Mouse (Mus musculus): ENCODE results near the gene Olfr544. TPM values are rescaled to one million over a fixed set of nuclear protein-coding genes. Genes with fewer than 3 reads are reported as not detected.

The Olfr544 gene
- 0.08 and 0.09 TPM in 2 replicates for polyA plus RNA-seq (2015; fragmentation: Nextera tagmentation; extraction: Ambion mirVana)

- H3K4me3 ChIP-seq: no peak within 1 kb of the TSS
- no peak for ATAC-seq (ENCODE audit: borderline replicate concordance, extremely low read depth, low FRiP score, low TSS enrichment)
- H3K9ac ChIP-seq: no peak within 1 kb of the TSS
- no peaks in the 10 kb centered on the region for H3K4me1 ChIP-seq
- H3K27ac ChIP-seq: no peak within 1 kb of the TSS
- no peaks in the 10 kb centered on the region for H3K9me3 ChIP-seq
- 37% methylated on average over 1 of the region's 1 CpGs for WGBS
- no peak within 1 kb of the TSS for H3K4me2 ChIP-seq
- H3K27me3 ChIP-seq: no peaks in the 10 kb centered on the region
- no peaks in the 10 kb centered on the region for H3K36me3 ChIP-seq
Observed at GRCm38 (mm10) chr7:102488161-102488560, at the start of gene Olfr544. TSS of gene Olfr544 (minus strand) at chr7:102488313.

- H3K4me3 ChIP-seq: no peak within 1 kb of the TSS
- H3K27ac ChIP-seq: no peak within 1 kb of the TSS
- no peaks in the 10 kb centered on the region for H3K36me3 ChIP-seq
- H3K4me1 ChIP-seq: no peaks in the 10 kb centered on the region
- H3K9ac ChIP-seq: no peak within 1 kb of the TSS
- H3K4me2 ChIP-seq: no peak within 1 kb of the TSS
- ATAC-seq (ENCODE audit: borderline replicate concordance, extremely low read depth, low FRiP score, low TSS enrichment): no peak
- H3K27me3 ChIP-seq: no peaks in the 10 kb centered on the region
- WGBS: 85% methylated on average over 1 of the region's 1 CpGs
- H3K9me3 ChIP-seq: no peaks in the 10 kb centered on the region
Observed at GRCm38 (mm10) chr7:102534449-102534848, 46.3 kb upstream of the Olfr544 start, which contains the start of gene Olfr547. TSS of gene Olfr547 (plus strand) at chr7:102534749.

- Histone ChIP-seq H3K27me3 (no peaks in the 10 kb centered on the region), H3K9ac (no peak overlapping the region), H3K9me3 (no peaks in the 10 kb centered on the region), H3K27ac (no peak overlapping the region), H3K4me2 (no peak overlapping the region), H3K36me3 (no peaks in the 10 kb centered on the region), H3K4me1 (no peaks in the 10 kb centered on the region), H3K4me3 (no peak overlapping the region)
- no peak for ATAC-seq (ENCODE audit: borderline replicate concordance, extremely low read depth, low FRiP score, low TSS enrichment)
- WGBS: 73% methylated on average over 1 of the region's 1 CpGs
Observed at GRCm38 (mm10) chr7:102529052-102529451, 40.9 kb upstream of the Olfr544 start.

GRCm38 (mm10) chr7:102517051-102517335 is 28.9 kb upstream of the Olfr544 start:
- H3K36me3 ChIP-seq: no peaks in the 10 kb centered on the region
- no peak for ATAC-seq (ENCODE audit: borderline replicate concordance, extremely low read depth, low FRiP score, low TSS enrichment)
- WGBS: 70% methylated on average over 2 of the region's 2 CpGs
- H3K27ac ChIP-seq: no peak overlapping the region
- H3K9me3 ChIP-seq: no peaks in the 10 kb centered on the region
- H3K9ac ChIP-seq: no peak overlapping the region
- H3K4me2 ChIP-seq: no peak overlapping the region
- H3K4me3 ChIP-seq: no peak overlapping the region
- 0 out of 2 replicates have a peak, but pooled peaks cover 7% of the 10 kb centered on the region for H3K4me1 ChIP-seq
- peaks cover 15% of the 10 kb centered on the region; the same call in 1 of the 2 replicates for H3K27me3 ChIP-seq

GRCm38 (mm10) chr7:102516261-102517050 is 28.3 kb upstream of the Olfr544 start:
- WGBS: 51% methylated on average over 10 of the region's 10 CpGs
- H3K9ac ChIP-seq: no peak overlapping the region
- 0 out of 2 replicates have a peak, but pooled peaks cover 7% of the 10 kb centered on the region for H3K4me1 ChIP-seq
- ATAC-seq (ENCODE audit: borderline replicate concordance, extremely low read depth, low FRiP score, low TSS enrichment): no peak
- H3K9me3 ChIP-seq: no peaks in the 10 kb centered on the region
- no peaks in the 10 kb centered on the region for H3K36me3 ChIP-seq
- H3K27ac ChIP-seq: no peak overlapping the region
- no peak overlapping the region for H3K4me3 ChIP-seq
- H3K4me2 ChIP-seq: no peak overlapping the region
- peaks cover 19% of the 10 kb centered on the region; the same call in 1 of the 2 replicates for H3K27me3 ChIP-seq

- Histone ChIP-seq H3K4me3 (no peak overlapping the region), H3K27ac (no peak overlapping the region), H3K9me3 (no peaks in the 10 kb centered on the region), H3K4me2 (no peak overlapping the region), H3K4me1 (0 out of 2 replicates have a peak, but pooled peaks cover 7% of the 10 kb centered on the region), H3K27me3 (peaks cover 19% of the 10 kb centered on the region; the same call in 1 of the 2 replicates), H3K36me3 (no peaks in the 10 kb centered on the region), H3K9ac (no peak overlapping the region)
- ATAC-seq (ENCODE audit: borderline replicate concordance, extremely low read depth, low FRiP score, low TSS enrichment): no peak
- 49% methylated on average over 4 of the region's 4 CpGs for WGBS
Observed at GRCm38 (mm10) chr7:102514144-102514543, 26.0 kb upstream of the Olfr544 start.

GRCm38 (mm10) chr7:102512814-102513435 is 24.8 kb upstream of the Olfr544 start:
- 0 out of 2 replicates have a peak, but pooled peaks cover 7% of the 10 kb centered on the region for H3K4me1 ChIP-seq
- under 1% methylated on average over 54 of the region's 54 CpGs for WGBS
- H3K27ac ChIP-seq: no peak overlapping the region
- peak overlapping the region; percentile 95 for H3K4me2 ChIP-seq
- peaks cover 19% of the 10 kb centered on the region; the same call in 1 of the 2 replicates for H3K27me3 ChIP-seq
- H3K9ac ChIP-seq: peak overlapping the region; percentile 63
- peak overlapping the region; percentile 47 for H3K4me3 ChIP-seq
- no peaks in the 10 kb centered on the region for H3K36me3 ChIP-seq
- peak; percentile 91 for ATAC-seq (ENCODE audit: borderline replicate concordance, extremely low read depth, low FRiP score, low TSS enrichment)
- H3K9me3 ChIP-seq: no peaks in the 10 kb centered on the region

GRCm38 (mm10) chr7:102511927-102512326 is 23.8 kb upstream of the Olfr544 start:
- Histone ChIP-seq H3K27me3 (peaks cover 19% of the 10 kb centered on the region; the same call in 1 of the 2 replicates), H3K36me3 (no peaks in the 10 kb centered on the region), H3K4me2 (no peak overlapping the region), H3K9ac (no peak overlapping the region), H3K27ac (no peak overlapping the region), H3K4me1 (0 out of 2 replicates have a peak, but pooled peaks cover 7% of the 10 kb centered on the region), H3K9me3 (no peaks in the 10 kb centered on the region), H3K4me3 (no peak overlapping the region)
- 87% methylated on average over 10 of the region's 10 CpGs for WGBS
- ATAC-seq (ENCODE audit: borderline replicate concordance, extremely low read depth, low FRiP score, low TSS enrichment): no peak

GRCm38 (mm10) chr7:102509726-102510125 is 21.6 kb upstream of the Olfr544 start:
- no peak for ATAC-seq (ENCODE audit: borderline replicate concordance, extremely low read depth, low FRiP score, low TSS enrichment)
- H3K27me3 ChIP-seq: peaks cover 19% of the 10 kb centered on the region; the same call in 1 of the 2 replicates
- no peak overlapping the region for H3K27ac ChIP-seq
- H3K4me3 ChIP-seq: no peak overlapping the region
- 0 out of 2 replicates have a peak, but pooled peaks cover 3% of the 10 kb centered on the region for H3K4me1 ChIP-seq
- 81% methylated on average over 7 of the region's 7 CpGs for WGBS
- no peak overlapping the region for H3K9ac ChIP-seq
- no peak overlapping the region for H3K4me2 ChIP-seq
- no peaks in the 10 kb centered on the region for H3K36me3 ChIP-seq
- no peaks in the 10 kb centered on the region for H3K9me3 ChIP-seq

- H3K4me1 ChIP-seq: 0 out of 2 replicates have a peak, but pooled peaks cover 3% of the 10 kb centered on the region
- no peak overlapping the region for H3K4me2 ChIP-seq
- H3K27me3 ChIP-seq: peaks cover 11% of the 10 kb centered on the region; the same call in 1 of the 2 replicates
- 85% methylated on average over 6 of the region's 6 CpGs for WGBS
- no peak overlapping the region for H3K4me3 ChIP-seq
- no peak for ATAC-seq (ENCODE audit: borderline replicate concordance, extremely low read depth, low FRiP score, low TSS enrichment)
- no peak overlapping the region for H3K9ac ChIP-seq
- no peak overlapping the region for H3K27ac ChIP-seq
- no peaks in the 10 kb centered on the region for H3K9me3 ChIP-seq
- no peaks in the 10 kb centered on the region for H3K36me3 ChIP-seq
Observed at GRCm38 (mm10) chr7:102508666-102509065, 20.6 kb upstream of the Olfr544 start.

- H3K36me3 ChIP-seq: no peaks in the 10 kb centered on the region
- no peak overlapping the region for H3K27ac ChIP-seq
- peaks cover 10% of the 10 kb centered on the region; the same call in 1 of the 2 replicates for H3K27me3 ChIP-seq
- 86% methylated on average over 9 of the region's 9 CpGs for whole genome bisulfite sequencing
- H3K4me1 ChIP-seq: 0 out of 2 replicates have a peak, but pooled peaks cover 3% of the 10 kb centered on the region
- no peak overlapping the region for H3K9ac ChIP-seq
- no peaks in the 10 kb centered on the region for H3K9me3 ChIP-seq
- no peak overlapping the region for H3K4me2 ChIP-seq
- ATAC-seq (ENCODE audit: borderline replicate concordance, extremely low read depth, low FRiP score, low TSS enrichment): no peak
- no peak overlapping the region for H3K4me3 ChIP-seq
Observed at GRCm38 (mm10) chr7:102508066-102508465, 20.0 kb upstream of the Olfr544 start.

- H3K4me2 ChIP-seq: no peak overlapping the region
- WGBS: 47% methylated on average over 3 of the region's 3 CpGs
- peak; percentile 55; the same call in 1 of the 2 replicates for ATAC-seq (ENCODE audit: borderline replicate concordance, extremely low read depth, low FRiP score, low TSS enrichment)
Observed at GRCm38 (mm10) chr7:102506848-102507247, 18.7 kb upstream of the Olfr544 start.

More at GRCm38 (mm10) chr7:102506848-102507247, 18.7 kb upstream of the Olfr544 start:
- Histone ChIP-seq H3K27ac (no peak overlapping the region), H3K9me3 (no peaks in the 10 kb centered on the region), H3K36me3 (no peaks in the 10 kb centered on the region), H3K4me3 (no peak overlapping the region), H3K4me1 (no peaks in the 10 kb centered on the region), H3K27me3 (peaks cover 3% of the 10 kb centered on the region; the same call in 1 of the 2 replicates), H3K9ac (no peak overlapping the region)
